Mouse (Mus musculus) CH12.LX (cell line): ENCODE data around the gene Fcho1.

Experiments
- CHD2 ChIP-seq: IDR thresholded peaks from 2 replicates; pipeline ENCODE4 v1.6.1; 2011; ENCODE audit warnings: low read length, improper control_type of control experiment
- CTCF ChIP-seq, 2 experiments: IDR thresholded peaks in 1 of 2; conservative IDR thresholded peaks in 1 of 2; 2 replicates each; pipeline ENCODE4 v1.5.1; 2011 to 2012; ENCODE audit warnings: low read depth in 2 of 2, low read length in 2 of 2, improper control_type of control experiment in 1 of 2, inconsistent platforms in 1 of 2, mild to moderate bottlenecking in 1 of 2, moderate library complexity in 1 of 2
- E2F4 ChIP-seq: IDR thresholded peaks from 2 replicates; pipeline ENCODE4 v1.6.1; 2011; ENCODE audit warnings: low read depth, low read length, improper control_type of control experiment; ENCODE audit not compliant: insufficient replicate concordance
- POLR2A ChIP-seq: IDR thresholded peaks from 2 replicates; pipeline ENCODE4 v1.6.1; 2011; ENCODE audit warnings: low read depth, mild to moderate bottlenecking, improper control_type of control experiment, low read length
- POLR2AphosphoS2 ChIP-seq: IDR thresholded peaks from 2 replicates; pipeline ENCODE4 v1.6.1; 2011; ENCODE audit warnings: low read depth, low read length, improper control_type of control experiment
- USF2 ChIP-seq: conservative IDR thresholded peaks from 2 replicates; pipeline ENCODE4 v1.6.1; 2011; ENCODE audit warnings: low read depth, low read length, improper control_type of control experiment

GRCm38 (mm10) chr8:71682832-71683231 lies 42.7 kb downstream of the Fcho1 start:
- TF ChIP-seq POLR2AphosphoS2 = no peak
- TF ChIP-seq USF2 = no peak
- no peak for TF ChIP-seq CHD2
- TF ChIP-seq CTCF (conservative IDR thresholded peaks at IDR 0.05 in 1 of 2, IDR thresholded peaks at IDR 0.05 in 1 of 2; ENCODE audit: low read depth in 2 of 2, low read length in 2 of 2) = no peak
- TF ChIP-seq POLR2A = no peak
- TF ChIP-seq E2F4 = no peak
